Comparison of ENCODE assay signal across 9 mouse cellular contexts in genomic region chr5:114538021-114538405, GRCm38 (mm10). TPM values are rescaled to one million over a fixed set of nuclear protein-coding genes. Genes with fewer than 3 reads are reported as not detected.
DNase-seq lines count a peak whose midpoint lies in the region; ATAC-seq lines count a peak whose summit lies in the region.
"Had no signal": no experiment of that assay in that cellular context is flagged by ENCODE, and none has a peak within 500 bp of the region (broad histone marks: within the 10 kb centered on the region; RNA-seq: fewer than 3 reads in every experiment).

No protein-coding gene starts in this region.

- H3K4me1 ChIP-seq in liver, embryonic 12.5 days, result no peaks in the 10 kb centered on the region
- H3K4me1 ChIP-seq in hindbrain, embryonic 14.5 days (replicated peaks; ENCODE audit: control insufficient read depth, insufficient read depth, low read length), result peaks cover 20% of the 10 kb centered on the region
- peaks cover 31% of the 10 kb centered on the region for H3K4me1 ChIP-seq in limb, embryonic 15.5 days
- H3K4me1 ChIP-seq in stomach, embryonic 15.5 days, result 0 out of 2 replicates have a peak, but pooled peaks cover 9% of the 10 kb centered on the region

- ATAC-seq in liver, embryonic 12.5 days, result no peak
- no peak for ATAC-seq in hindbrain, embryonic 14.5 days (ENCODE audit: low FRiP score)
- no peak for ATAC-seq in limb, embryonic 15.5 days (ENCODE audit: insufficient number of reproducible peaks, low FRiP score, low TSS enrichment, low read depth)
- no peak for ATAC-seq in stomach, embryonic 15.5 days (ENCODE audit: insufficient read depth, low FRiP score, low read depth)

- H3K27me3 ChIP-seq in liver, embryonic 12.5 days (replicated peaks), result peaks cover 58% of the 10 kb centered on the region
- H3K27me3 ChIP-seq in hindbrain, embryonic 14.5 days (ENCODE audit: control insufficient read depth, insufficient read depth, low read length), result peaks cover 9% of the 10 kb centered on the region
- H3K27me3 ChIP-seq in limb, embryonic 15.5 days, result peaks cover 21% of the 10 kb centered on the region
- peaks cover 15% of the 10 kb centered on the region; the same call in 1 of the 2 replicates for H3K27me3 ChIP-seq in stomach, embryonic 15.5 days (replicated peaks)

- H3K9ac ChIP-seq in liver, embryonic 12.5 days, result no peak overlapping the region
- H3K9ac ChIP-seq in hindbrain, embryonic 14.5 days, result no peak overlapping the region
- no peak overlapping the region for H3K9ac ChIP-seq in limb, embryonic 15.5 days
- no peak overlapping the region for H3K9ac ChIP-seq in stomach, embryonic 15.5 days

- H3K36me3 ChIP-seq in liver, embryonic 12.5 days, result no peaks in the 10 kb centered on the region
- H3K36me3 ChIP-seq in hindbrain, embryonic 14.5 days (replicated peaks; ENCODE audit: control insufficient read depth, insufficient read depth), result no peaks in the 10 kb centered on the region
- no peaks in the 10 kb centered on the region for H3K36me3 ChIP-seq in limb, embryonic 15.5 days
- H3K36me3 ChIP-seq in stomach, embryonic 15.5 days, result no peaks in the 10 kb centered on the region

- WGBS in liver, embryonic 12.5 days (ENCODE audit: insufficient replicate concordance), result 10% methylated on average over 8 of the region's 8 CpGs
- WGBS in hindbrain, embryonic 14.5 days, result 24% methylated on average over 8 of the region's 8 CpGs
- 4% methylated on average over 8 of the region's 8 CpGs for WGBS in limb, embryonic 15.5 days
- WGBS in stomach, embryonic 15.5 days, result 13% methylated on average over 8 of the region's 8 CpGs

- 0 out of 2 replicates have a peak, but pooled peaks cover 5% of the 10 kb centered on the region for H3K9me3 ChIP-seq in liver, embryonic 12.5 days (replicated peaks)
- 0 out of 2 replicates have a peak, but pooled peaks cover 3% of the 10 kb centered on the region for H3K9me3 ChIP-seq in hindbrain, embryonic 14.5 days (ENCODE audit: control insufficient read depth, low read length)
- H3K9me3 ChIP-seq in limb, embryonic 15.5 days, result no peaks in the 10 kb centered on the region
- H3K9me3 ChIP-seq in stomach, embryonic 15.5 days, result no peaks in the 10 kb centered on the region

- no peak for DNase-seq in liver
- no peak for DNase-seq in hindbrain, embryonic 14.5 days (ENCODE audit: low spot score)
- no peak for DNase-seq in thymus, postnatal 25 days
- DNase-seq in urinary bladder, postnatal 10 days (ENCODE audit: low spot score), result no peak
- DNase-seq in gastrocnemius, postnatal 25 days, result no peak

- 0 out of 2 replicates have a peak overlapping the region, but pooled peaks have one; percentile 15 for H3K4me2 ChIP-seq in liver, embryonic 12.5 days
- H3K4me2 ChIP-seq in hindbrain, embryonic 14.5 days (replicated peaks), result peak overlapping the region; percentile 34
- H3K4me2 ChIP-seq in limb, embryonic 15.5 days, result 0 out of 2 replicates have a peak overlapping the region, but pooled peaks have one; percentile 27
- peak overlapping the region; percentile 35; the same call in 1 of the 2 replicates for H3K4me2 ChIP-seq in stomach, embryonic 15.5 days

- no peak overlapping the region for H3K4me3 ChIP-seq in liver, embryonic 12.5 days
- no peak overlapping the region for H3K4me3 ChIP-seq in hindbrain, embryonic 14.5 days (replicated peaks; ENCODE audit: low read length)
- H3K4me3 ChIP-seq in limb, embryonic 15.5 days, result 0 out of 2 replicates have a peak overlapping the region, but pooled peaks have one; percentile 12
- no peak overlapping the region for H3K4me3 ChIP-seq in stomach, embryonic 15.5 days (replicated peaks)

- H3K27ac ChIP-seq in liver, embryonic 12.5 days, result no peak overlapping the region
- H3K27ac ChIP-seq in hindbrain, embryonic 14.5 days, result 0 out of 2 replicates have a peak overlapping the region, but pooled peaks have one; percentile 48
- H3K27ac ChIP-seq in limb, embryonic 15.5 days, result no peak overlapping the region
- no peak overlapping the region for H3K27ac ChIP-seq in stomach, embryonic 15.5 days

RNA-seq across cellular contexts. Expression of gene Fam222a, which starts 29.8 kb away (rescaled TPM):
- polyA plus RNA-seq in liver, embryonic 12.5 days (2016; fragmentation: Nextera tagmentation; extraction: Ambion mirVana), result 1.3 and 1.4 TPM in 2 replicates
- 6.6 and 6.7 TPM in 2 replicates for polyA plus RNA-seq in hindbrain, embryonic 14.5 days (2014; fragmentation: Nextera tagmentation; extraction: Ambion mirVana)
- polyA plus RNA-seq in limb, embryonic 15.5 days (2015; fragmentation: Nextera tagmentation; extraction: Ambion mirVana), result 0.46 and 0.63 TPM in 2 replicates
- 2.9 and 3.8 TPM in 2 replicates for polyA plus RNA-seq in stomach, embryonic 15.5 days (2015; fragmentation: Nextera tagmentation; extraction: Ambion mirVana)
- total RNA-seq in gastrocnemius, postnatal 25 days (2021), result under 1 TPM; 0.29 to 0.54 TPM
- total RNA-seq: CH12.LX had no signal
